Mouse (Mus musculus): ENCODE measurements around the gene Sh3gl3.

Gene Sh3gl3

DNA sequence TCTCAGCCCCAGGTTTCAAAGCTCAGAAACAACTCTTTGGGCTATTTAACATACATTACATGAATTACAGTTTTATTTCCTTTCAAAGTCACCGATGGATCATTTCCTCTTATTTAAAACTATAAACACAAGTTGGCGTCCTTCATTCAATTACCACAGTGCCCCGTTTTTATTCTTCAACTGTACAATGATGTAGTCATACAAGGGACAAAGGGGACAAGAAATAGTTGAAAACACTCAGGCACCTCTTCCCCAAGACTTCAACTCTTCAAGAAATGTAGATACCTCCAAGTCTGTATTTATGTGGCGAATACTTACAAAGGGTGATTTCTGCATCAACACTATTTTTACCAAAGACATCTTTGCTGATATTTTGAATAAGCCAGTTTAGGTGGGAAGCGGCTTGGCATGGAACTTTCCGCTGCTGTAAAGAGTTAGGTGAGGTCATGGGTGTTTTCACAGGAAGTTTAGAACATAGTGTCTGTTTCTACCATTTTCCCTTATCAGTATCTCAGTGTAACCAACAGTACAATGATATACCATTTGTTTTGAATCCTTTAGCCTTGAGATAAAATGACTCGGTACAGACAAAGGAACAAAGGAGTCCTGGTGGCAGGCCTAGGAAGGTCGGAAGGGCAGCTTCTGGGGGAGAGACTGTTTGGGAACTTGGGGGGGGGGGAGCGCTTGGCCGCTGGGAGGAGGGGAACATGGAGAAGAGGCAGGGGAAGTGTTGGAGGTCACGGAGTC lies 62.7 kb downstream of the Sh3gl3 start:
- no peak for DNase-seq

DNA sequence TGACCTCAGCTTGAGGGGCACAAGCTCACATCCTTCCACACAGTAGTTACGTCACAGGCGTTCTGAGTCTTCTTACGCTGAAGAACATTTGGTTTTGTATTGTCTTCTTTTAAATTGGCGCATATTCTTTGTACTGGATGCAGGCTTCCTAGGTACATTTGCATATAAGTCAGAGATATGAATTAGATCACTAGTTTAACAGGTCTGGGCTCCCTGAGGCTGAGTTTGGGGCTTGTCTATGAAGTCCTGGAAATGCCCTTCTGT lies 63.2 kb downstream of the Sh3gl3 start:
- no peak for DNase-seq

DNA sequence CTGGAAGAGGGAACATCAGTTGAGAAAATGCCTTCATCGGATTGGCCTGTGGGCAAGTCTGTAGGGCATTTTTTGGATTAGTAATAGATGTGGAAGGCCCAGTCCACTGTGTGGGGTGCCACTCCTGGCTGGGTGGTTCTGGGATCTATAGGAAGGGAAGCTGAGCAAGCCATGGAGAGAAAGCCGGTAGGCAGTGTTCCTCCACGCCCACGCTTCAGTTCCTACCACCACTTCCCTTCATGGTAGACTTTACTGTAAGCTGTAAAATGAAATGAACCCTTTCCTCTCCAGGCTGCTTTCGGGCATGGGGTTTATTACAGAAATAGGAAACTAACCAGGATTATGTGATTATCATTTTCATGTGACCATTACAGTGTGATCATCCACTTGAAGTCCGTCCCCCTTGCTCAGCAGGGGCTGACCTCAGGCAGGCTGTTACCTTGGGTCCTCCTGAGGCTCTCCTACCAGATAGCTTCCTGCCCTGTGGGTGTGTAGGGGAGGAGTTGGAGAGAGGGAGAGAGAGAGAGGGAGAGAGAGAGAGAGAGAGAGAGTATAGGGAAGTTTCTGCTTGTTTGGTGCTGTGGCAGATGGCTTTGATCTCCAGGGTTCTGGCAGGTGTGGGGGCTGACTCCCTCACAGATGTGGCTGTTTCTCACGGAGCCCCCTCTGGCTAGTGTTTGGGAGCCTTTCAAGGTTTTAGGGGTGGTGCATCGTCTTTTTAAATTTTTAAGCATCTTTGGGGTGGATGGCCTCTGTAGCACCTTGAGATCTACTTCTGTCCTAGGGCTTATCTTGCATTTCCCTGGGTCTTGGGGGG lies 67.0 kb downstream of the Sh3gl3 start:
- DNase-seq = peak; percentile 46

DNA sequence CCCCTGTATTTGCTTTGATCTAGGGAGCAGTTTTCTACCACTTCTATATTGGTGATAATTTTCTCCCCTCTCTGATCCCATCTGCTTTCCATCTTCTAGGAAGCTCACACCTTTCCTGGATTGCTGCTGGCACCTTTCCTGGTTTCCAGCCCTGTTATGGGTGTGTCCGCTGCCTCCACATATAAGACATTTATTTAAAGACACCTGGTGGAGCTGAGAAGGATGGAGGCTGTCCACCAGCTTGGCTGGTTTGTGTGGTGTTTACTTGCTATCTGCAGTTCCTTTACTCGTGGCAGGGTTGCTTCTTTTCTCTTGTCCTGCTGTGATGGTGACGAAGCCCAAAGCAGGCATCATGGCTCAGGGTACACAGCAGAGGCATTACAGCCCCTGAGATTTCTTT lies 71.1 kb downstream of the Sh3gl3 start:
- no peak for DNase-seq

DNA sequence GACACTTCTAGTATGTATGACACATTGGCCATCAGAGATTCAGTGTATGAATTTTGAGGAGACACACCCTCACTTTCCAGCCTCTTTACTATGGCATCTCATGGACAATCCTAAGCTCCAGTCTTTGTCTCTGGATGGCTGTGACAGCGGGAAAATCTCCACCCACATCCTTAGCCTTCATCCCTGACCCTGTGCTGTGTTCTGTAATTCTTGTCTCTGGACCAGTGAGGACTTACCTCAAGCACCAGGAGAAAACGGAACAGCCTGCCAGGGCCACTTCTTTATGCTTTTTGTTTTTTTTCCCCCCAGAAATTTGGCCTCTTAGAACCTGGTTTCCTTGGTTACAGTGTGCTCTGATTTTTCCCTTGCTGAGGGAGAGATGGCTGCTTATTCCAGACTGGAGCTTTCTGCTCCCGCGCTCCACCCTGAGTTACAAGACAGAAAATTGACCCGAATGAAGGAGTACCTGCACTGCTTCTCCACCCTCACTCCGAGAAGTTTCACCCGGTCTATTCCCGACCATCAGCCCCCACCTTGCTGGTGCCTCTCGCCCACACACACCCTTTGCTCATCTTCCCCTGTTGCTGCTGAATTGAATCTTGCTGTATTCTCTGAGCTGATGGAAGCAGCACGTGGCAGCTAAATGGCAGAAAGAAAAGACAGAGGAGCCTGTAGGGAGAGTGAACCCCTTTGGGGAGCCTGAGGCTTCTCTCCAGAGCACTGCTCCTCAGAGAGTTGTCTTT lies 75.5 kb downstream of the Sh3gl3 start:
- no peak for DNase-seq

DNA sequence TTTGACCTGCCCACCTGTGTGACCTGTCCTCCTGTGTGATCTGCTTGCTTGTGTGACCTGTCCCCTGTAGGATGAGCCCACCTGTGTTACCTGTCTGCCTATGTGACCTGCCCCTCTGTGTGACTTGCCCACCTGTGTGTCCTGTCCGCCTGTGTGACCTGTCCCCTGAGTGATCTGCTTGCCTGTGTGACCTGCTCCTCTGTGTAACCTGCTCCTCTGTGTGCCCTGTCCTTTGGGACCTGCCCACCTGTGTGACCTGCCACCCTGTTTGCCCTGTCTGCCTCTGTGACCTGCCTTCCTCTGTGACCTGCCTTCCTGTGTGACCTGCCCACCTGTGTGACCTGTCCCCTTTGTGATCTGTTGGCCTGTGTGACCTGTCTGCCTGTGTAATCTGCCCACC lies 79.7 kb downstream of the Sh3gl3 start:
- no peak for DNase-seq

DNA sequence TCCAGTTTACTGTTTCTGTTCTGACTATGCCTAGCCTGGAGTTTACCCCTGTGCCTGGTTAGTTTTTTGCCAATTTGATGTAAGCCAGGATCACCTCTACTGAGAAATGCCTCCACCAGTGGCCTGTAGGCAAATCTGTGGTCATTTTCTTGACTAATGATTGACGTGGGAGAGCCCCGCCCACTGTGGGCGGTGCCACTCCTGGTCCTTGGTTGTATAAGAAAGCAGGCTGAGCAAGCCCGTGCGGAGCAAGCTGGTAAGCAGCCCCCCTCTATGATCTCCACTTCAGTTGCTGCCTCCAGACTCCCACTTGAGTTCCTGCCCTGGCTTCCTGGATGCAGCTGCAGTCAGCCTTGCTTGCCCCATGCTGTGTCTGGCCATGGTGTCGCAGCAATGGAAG lies 83.3 kb downstream of the Sh3gl3 start:
- no peak for DNase-seq

DNA sequence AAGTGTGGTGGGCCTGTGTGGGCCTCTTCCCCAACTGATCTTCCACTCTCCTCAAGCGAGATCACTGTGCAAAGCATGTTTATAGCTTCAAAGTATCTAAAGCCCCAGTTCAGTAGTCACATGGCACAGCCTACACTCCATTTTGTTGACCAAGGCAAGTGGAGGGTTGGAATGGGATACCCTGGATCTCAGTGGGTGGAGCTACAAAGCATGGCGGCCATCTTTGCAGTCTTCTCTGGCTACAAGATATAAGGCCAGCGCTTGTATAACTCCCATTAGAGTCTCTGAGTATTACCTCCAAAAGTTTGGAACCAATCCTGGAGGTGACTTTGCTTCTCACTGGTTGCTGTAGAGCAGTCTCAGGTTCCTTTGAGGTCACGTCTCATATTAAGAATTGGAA lies 83.9 kb downstream of the Sh3gl3 start:
- no peak for DNase-seq

DNA sequence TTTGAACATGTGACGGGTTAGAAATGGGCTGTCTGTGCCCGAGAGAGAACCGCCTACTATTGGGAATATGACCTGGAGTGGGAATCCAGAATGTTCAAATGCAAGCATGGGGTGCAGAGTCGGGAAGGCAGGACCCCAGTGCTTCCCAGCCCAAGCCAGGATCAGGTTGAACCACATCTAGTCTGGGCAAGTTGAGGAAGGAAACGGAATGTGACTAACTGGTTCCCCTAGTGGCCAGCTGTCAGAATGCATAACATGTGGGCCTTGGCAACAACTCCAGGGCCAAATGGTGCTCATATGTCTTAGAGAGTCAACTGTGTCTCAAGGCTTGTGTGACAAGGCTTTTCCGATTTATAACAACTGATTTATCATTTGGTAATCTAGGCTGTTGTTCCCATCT lies 86.6 kb downstream of the Sh3gl3 start:
- peak; percentile 83 for DNase-seq

DNA sequence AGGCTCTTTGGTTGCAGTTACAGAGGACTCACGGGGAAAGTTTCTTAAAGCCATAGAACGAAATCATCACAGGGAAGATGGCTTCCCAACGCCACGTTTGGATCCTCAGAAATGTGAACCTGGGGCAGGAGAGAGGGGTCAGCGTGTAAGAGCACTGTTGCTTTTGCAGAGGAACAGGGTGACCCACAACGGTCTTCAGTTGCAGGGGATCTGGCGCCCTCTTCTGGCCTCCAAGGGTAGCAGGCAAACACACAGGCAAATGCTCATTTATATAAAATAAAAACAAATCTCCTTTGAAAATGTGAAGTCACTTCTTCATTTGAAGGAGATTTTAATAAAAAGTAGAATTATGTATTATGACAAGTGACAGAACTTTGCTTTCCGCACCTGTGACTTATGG lies 89.5 kb downstream of the Sh3gl3 start:
- DNase-seq = peak; percentile 87

DNA sequence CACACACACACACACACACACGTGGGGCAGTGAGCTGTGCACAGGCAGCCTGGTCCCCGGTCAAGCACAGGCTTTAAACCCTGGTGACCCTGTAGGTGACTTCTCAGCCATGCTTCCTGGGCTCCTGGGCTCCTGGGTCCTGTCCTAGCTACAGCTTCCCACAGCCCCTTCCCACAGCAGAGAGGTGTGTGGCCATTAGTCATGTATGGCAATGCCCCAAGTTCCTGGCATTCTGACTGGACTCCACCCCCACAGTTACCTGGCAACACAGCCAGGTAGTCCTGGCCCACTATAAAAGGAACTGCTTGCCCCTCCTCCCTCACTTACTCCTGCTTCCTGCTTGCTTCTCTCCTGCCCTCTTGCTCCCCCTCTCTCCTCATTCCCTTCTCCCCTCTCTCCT lies 90.5 kb downstream of the Sh3gl3 start:
- no peak for DNase-seq

DNA sequence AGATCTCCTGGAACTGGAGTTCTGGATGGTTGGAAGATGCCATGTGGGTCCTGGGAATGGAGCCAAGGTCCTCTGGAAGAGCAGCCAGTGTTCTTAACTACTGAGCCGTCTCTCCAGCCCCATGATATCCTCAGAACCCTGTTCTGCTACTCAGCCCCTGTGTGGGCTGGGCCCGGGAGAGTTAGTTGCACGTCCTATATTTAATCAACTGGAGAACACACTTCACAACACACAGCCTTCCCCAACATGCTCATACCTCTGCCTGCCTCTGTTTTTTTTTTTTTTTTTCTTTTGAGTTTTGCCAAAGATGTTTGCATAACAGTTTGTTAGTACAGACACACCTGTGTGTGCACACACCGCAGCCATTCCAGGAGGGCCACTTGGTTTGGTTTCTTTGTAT lies 91.7 kb downstream of the Sh3gl3 start:
- no peak for DNase-seq

DNA sequence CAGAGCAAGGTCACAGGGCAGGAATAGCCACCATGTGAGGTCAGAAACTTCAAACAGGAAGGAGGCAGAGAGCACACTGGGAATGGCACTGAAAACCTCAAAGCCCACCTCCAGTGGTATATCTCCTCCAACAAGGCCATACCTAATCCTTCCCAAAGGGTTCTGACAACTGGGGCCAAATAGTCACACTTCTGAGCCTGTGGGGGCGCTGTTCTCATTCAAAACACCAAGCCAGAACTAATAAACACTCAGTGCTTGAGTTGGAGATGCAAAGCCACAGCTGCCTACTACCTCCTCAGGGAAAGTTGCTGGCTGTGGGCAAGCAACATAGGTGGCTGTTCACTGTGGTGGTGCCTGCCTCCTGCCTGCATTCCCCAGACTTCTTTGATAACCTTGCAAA lies 96.3 kb downstream of the Sh3gl3 start:
- DNase-seq = peak; percentile 56

DNA sequence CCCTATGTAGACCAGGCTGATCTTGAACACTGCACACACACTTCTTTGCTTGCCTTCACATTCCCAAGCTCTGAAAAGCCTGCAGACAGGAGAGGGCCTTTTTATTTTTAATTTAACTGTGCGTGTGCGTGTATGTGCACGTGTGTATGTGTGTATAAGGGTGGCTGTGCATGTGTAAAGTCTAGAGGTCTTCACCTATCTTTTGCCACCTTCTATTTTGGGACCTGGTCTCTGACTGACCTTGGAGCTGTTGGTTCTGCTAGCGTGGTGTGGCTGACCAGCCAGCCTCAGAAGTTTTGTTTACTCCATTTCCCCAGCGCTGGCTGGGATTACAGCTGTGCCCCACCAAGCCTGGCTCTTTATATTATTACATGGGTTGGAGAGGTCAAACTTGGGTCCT lies 98.1 kb downstream of the Sh3gl3 start:
- no peak for DNase-seq

DNA sequence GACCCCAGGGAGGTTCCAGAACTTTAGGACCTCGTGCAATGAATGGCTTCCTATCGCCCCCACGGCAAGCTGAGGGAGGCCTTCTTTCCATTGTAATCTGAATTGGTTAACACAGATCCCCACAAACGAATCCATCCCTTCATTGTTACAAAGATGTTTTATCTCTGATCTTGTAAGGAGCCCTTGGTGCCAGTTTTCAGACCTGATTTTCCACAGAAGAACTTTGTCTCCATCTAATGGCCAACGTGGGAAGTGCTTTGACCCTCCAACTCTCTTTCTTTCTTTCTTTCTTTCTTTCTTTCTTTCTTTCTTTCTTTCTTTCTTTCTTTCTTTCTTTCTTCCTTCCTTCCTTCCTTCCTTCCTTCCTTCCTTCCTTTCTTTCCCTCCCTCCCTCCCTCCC lies 99.2 kb downstream of the Sh3gl3 start:
- peak; percentile 59 for DNase-seq

DNA sequence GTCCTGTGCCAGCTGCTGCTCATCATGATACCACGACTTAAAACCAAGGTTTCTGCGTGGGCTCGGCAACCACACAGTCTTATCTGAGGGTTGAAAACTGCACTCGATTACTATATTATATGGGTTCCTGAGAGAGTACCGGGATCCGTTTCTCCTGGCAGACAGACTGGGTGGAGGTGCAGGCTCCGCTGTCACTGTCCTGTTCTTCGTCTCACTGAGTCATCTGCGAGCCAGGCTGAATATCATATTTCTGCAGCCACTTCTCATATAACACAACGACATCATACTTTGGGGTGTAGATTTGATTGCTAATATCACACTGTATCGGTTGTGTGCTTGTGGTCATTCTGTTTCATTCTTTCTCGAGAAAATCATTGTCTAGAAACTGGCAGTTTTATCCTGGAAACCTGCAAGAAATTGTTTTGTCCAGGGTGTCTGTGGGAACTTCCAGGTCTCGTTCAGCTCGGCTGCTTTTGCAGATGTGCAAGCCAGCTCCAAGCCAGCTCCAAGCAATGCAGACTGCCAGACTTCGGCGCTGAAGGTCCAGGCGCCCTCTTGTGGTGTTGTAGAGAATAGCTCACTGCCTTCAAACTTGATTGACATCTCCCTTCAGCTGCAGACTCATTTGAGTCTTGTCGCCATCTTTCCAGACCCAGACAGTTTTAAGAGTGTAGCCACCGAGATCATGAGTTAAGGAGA lies 100.5 kb downstream of the Sh3gl3 start:
- DNase-seq = peak; percentile 74

DNA sequence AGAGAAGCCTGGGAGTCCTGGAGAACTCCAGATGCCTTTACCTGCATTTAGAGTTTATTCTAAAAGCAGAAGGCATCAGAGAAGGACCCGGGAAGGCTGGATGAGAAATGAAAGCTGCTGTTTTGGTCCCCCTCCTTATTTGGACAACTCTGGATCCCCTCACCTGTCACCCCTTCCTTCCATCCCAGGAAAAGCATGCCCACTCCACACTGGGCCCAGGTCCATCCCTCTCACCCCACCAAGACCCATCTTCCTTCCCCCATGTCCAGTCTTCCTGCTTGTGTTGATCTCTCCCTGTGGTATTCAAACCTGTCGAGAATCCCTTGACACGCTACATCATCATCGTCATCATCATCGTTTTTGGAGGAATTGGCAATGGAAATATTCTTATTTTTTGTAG lies 101.3 kb downstream of the Sh3gl3 start:
- DNase-seq = no peak

DNA sequence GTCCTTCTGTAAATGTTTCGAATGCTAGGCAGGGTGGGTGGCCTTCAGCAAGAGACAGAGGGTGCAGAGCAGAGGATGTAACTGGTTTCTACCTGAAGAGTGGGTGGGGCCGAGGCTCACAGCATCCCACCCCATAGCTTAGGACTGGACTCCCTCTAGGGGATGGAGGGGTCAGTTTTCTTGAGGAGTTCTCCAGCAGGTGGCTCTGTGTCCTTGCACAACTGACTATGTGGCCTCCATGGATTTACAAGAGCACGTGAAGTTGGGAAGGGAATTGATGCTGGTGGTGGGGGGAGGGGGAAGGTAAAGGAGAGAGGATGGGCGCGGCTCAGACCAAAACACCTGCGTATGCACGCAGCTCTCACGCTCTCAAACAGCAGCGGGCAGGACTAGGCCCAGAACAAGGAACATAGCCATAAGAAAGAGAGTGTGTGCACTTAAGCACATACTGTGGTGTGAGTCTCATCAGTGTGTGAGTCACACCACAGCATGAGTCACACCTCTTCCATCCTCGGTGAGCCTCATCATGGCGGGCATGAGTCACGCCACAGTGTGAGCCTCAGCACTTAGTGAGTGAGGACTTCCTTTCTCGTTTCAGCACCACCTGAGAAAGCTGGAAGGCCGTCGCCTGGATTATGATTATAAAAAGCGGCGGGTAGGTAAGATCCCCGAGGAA lies 102.0 kb downstream of the Sh3gl3 start:
- DNase-seq = no peak

DNA sequence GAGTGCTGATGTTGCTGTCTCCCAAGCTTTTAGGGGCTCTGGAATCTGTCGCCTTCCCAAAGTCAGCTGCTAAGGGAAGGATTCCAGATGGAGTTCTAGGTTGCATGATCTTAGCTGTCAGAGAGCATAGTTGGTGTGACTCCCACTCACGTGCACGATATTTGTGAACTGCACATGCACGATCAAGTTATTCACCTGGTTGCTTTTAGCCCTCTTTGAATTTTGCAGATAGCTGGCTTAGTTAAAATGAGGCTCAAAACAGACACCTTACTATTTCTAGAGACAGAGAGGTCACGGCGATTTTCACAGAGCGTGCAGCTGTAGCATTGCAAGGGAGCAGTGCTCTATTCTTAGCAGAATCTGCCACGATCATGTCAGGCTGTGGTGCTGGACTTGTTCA lies 108.4 kb downstream of the Sh3gl3 start:
- DNase-seq = no peak

DNA sequence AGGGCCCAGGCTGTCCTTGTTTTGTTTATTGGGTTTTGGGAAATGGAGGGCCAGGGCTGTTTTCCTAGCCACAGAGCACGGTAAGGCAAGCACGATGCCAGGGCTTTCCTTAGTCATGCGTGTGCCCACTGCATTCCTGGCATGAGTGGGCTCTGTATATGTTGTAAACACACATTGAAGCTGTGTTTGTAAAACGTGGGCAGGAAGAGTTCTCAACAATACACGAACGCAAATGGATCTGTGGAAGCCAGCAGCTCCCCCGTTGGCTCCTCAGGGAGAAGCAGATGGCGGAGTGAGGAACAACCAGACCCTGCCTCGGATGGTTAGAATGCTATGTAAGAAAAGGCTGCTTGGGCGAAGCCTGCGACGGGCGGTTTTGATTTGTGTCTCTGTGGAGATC lies 108.8 kb downstream of the Sh3gl3 start:
- DNase-seq = no peak

DNA sequence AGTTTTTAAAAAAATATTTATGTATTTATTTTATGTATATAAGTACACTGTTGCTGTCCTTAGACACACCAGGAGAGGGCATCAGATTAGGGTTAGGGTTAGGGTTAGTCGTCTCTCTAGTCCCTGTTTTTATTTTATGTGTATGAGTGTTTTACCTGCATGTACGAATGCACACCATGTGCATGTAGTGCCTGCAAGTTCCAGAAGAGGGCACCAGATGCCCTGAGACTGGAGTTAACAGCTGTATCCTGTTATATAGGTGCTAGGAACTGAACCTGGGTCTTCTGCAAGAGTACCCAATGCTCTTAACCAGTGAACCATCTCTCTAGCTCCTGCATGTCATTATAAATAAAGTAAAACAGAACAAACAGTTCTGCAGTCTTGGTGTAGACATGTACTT lies 113.6 kb downstream of the Sh3gl3 start:
- DNase-seq = peak; percentile 36

DNA sequence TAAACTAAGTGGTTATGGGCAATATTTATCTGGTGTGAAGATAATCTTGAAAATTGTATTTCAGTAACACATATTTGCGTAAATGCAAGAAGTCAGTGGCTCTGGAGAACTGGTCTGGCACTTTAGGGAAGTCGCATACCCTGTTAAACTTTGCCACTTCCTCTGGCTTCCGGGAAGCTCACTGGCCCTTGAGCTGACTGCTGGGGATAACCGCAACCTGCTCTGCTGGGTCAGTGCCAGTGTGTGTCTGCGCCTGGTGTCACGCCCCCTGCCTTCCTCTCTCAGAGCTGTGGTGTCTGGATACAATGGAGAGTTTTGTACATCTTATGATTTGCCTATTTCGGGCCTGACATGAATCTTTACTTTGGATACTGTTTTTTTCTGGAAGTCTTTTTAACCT lies 119.8 kb downstream of the Sh3gl3 start:
- DNase-seq = no peak

DNA sequence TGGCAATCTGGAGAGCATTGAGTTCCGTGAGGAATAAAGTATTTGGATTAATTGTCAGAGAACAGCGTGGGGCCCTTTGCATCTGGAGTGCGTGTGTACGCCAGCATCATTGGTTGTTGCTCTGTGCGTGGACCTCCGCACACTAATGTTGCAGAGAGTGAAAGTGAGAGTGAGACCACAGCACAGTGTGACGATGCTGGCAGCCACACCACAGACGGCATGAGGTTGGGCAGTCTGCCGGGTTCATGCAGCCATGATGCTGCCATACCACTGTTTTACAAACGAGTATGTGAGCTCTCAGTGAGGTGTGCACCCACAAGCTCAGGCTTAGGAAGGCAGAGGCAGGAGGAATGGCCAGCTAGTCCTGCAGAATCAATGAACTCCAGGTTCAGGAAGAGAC lies 120.4 kb downstream of the Sh3gl3 start:
- DNase-seq = no peak
